Mouse (Mus musculus) neutrophil, adult 83 days (primary cell): ENCODE measurements around the gene Atp6v1b1. TPM values are rescaled to one million over a fixed set of nuclear protein-coding genes. Genes with fewer than 3 reads are reported as not detected.

Source experiments
- total RNA-seq, 2 experiments: library from RNA; stranded (reverse); gene quantifications; one replicate each; pipeline ENCODE4 v1.2.4; 2023

The Atp6v1b1 gene
- not detected for total RNA-seq

DNA sequence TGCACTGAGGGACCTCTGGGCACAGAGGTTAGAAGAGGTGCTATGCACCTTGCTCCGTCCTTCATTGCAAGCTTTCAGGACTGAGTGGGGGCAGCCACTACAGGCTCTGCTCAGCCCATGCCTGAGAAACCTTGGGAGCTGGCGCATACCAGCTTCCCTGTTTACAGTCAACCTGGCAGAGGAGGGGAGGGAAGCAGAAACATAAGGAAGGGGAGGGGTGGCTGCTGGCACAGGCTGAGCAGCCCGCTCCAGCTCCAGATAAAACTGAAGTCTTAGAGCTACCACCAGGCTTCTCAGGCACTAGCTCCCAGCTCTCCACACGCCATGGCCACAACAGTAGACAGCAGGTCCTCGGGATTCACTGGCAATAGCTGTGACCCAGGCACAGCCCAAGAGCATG, at the start of gene Atp6v1b1:
TSS of gene Atp6v1b1 (plus strand) at position 230 of the 400 bp plus-strand sequence.

DNA sequence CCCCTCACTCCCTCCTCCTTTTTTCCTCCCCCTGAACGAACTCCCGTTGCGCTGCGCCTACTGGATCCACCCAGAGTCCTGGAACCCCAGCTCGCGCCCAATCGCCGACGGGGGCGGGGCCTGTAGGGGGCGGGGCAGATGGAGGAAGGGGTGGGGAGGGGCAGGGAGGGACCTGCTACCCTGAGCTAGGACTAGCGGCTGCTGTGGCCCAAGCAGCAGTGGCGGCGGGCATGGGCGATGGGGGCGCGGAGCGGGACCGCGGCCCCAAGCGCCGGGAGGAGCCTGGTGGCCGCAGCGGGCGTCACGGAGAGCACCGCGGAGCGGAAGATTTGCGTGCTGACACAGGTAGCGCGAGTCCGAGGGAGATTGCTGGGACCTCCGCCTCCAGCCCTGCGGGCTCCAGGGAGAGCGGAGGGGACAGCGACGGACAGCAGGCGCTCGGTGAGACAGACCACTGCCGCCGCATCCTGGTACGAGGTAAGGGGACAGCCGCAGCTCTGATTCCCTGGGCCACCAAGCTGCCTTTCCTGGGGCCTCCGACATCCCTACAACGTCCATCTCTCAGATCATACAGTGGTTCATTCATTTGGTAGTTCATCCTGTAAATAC, 31.6 kb upstream of the Atp6v1b1 start, which contains the start of gene Vax2:
TSS of gene Vax2 (plus strand) at position 198 of the 609 bp plus-strand sequence.

GRCm38 (mm10) chr6:83762344-83762743, 19.6 kb downstream of the Atp6v1b1 start, which contains the start of gene Ankrd53:
Ankrd53 (plus strand) TSS chr6:83762644.

GRCm38 (mm10) chr6:83775638-83776293, 33.0 kb downstream of the Atp6v1b1 start, which contains the start of gene Tex261:
Tex261 (minus strand) TSS chr6:83775813.

DNA sequence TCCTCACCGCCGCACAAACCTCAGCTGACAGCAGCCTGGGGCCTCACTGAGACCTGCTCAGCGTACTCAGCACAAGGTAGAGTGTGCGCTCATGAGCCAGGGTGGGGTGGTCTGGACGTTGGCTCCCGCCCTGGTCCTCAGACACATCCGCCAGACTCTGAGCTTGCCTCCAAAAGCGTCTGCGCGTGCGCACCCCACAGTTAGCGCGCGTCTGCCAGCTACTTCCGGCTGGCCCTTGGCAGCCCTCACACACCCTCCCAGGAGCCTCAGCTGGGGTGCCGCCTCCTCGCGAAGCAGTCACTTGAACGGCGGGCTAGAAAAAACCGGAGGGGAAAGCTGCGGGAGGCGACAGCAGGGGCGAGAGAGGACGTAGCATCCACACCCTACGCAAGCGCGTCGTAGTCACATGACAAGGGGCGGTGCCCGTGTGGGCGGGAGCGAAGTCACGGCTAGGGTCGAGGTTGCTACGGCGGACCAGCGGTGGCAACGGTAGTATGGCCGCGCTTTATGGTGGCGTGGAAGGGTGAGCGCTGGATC, 52.0 kb downstream of the Atp6v1b1 start, which contains the start of gene Nagk:
TSS of gene Nagk (plus strand) at position 223 of the 537 bp plus-strand sequence.

Other genes starting within 250 kb of the Atp6v1b1 start
- 10 to 100 TPM; 16.5 to 20.4 TPM for gene Dguok, start 236.0 kb upstream of the Atp6v1b1 start, total RNA-seq
- gene Actg2, start 206.7 kb upstream of the Atp6v1b1 start, total RNA-seq, result not detected
- 10 to 100 TPM; 20.9 to 21.2 TPM for gene Stambp, start 170.3 kb upstream of the Atp6v1b1 start, total RNA-seq
- gene Clec4f, start 86.8 kb upstream of the Atp6v1b1 start, total RNA-seq, result not detected
- gene Cd207, start 65.1 kb upstream of the Atp6v1b1 start, total RNA-seq, result not detected
- gene Vax2, start 31.7 kb upstream of the Atp6v1b1 start, total RNA-seq, result not detected
- not detected for gene Ankrd53, start 19.7 kb downstream of the Atp6v1b1 start, total RNA-seq
- gene Tex261, start 32.8 kb downstream of the Atp6v1b1 start, total RNA-seq, result 10 to 100 TPM; 39.9 to 57.4 TPM
- 10 to 100 TPM; 16.3 to 18.2 TPM for gene Nagk, start 52.0 kb downstream of the Atp6v1b1 start, total RNA-seq
- 1 to 10 TPM; 5.0 to 7.6 TPM for gene Paip2b, start 88.8 kb downstream of the Atp6v1b1 start, total RNA-seq
- 10 to 100 TPM; 92.6 to 93.6 TPM for gene Zfp638, start 124.1 kb downstream of the Atp6v1b1 start, total RNA-seq